Mouse (Mus musculus) midbrain, embryonic 14.5 days (tissue): ENCODE measurements at regions not wholly inside any gene's neighbourhood (a gene's known extent, or its start where the extent isn't known, plus 50 kb on each side); places are given as distances from the start of the nearest gene placed in this dataset.

Experiments used
- ATAC-seq: fragments of 200-750 bp; cut with Nextera tagmentation; 2 replicates; pipeline ENCODE4 v1.8.0; 2017; ENCODE audit warnings: moderate number of reproducible peaks, moderate library complexity; ENCODE audit not compliant: low FRiP score, low TSS enrichment
- DNase-seq: peaks from one replicate; pipeline ENCODE4 v3.0.0-alpha.2; 2015
- H3K27ac ChIP-seq: fragments of 300-500 bp; sonication (generic); replicated peaks from 2 replicates; pipeline ENCODE4 v1.5.1; 2014; ENCODE audit warnings: mild to moderate bottlenecking, low read depth, low read length, moderate library complexity
- H3K27me3 ChIP-seq: fragments of 300-500 bp; sonication (generic); 2 replicates; pipeline ENCODE4 v1.6.1; 2014; ENCODE audit warnings: low read length, control low read depth, mixed read lengths; ENCODE audit not compliant: control insufficient read depth, insufficient read depth
- H3K36me3 ChIP-seq: fragments of 300-500 bp; sonication (generic); 2 replicates; pipeline ENCODE4 v1.6.1; 2014; ENCODE audit warnings: low read length, control low read depth; ENCODE audit not compliant: control insufficient read depth, insufficient read depth
- H3K4me1 ChIP-seq: fragments of 300-500 bp; sonication (generic); 2 replicates; pipeline ENCODE4 v1.6.1; 2014; ENCODE audit warnings: mild to moderate bottlenecking, antibody characterized with exemption, low read length, control low read depth; ENCODE audit not compliant: control insufficient read depth, insufficient read depth
- H3K4me2 ChIP-seq: fragments of 300-500 bp; sonication (generic); 2 replicates; pipeline ENCODE4 v1.6.1; 2014; ENCODE audit warnings: mild to moderate bottlenecking, low read length, moderate library complexity
- H3K4me3 ChIP-seq: fragments of 300-500 bp; sonication (generic); replicated peaks from 2 replicates; pipeline ENCODE4 v1.5.1; 2014; ENCODE audit warnings: low read depth, low read length
- H3K9ac ChIP-seq: fragments of 300-500 bp; sonication (generic); replicated peaks from 2 replicates; pipeline ENCODE4 v1.6.1; 2014; ENCODE audit warnings: mild to moderate bottlenecking, low read length, moderate library complexity
- H3K9me3 ChIP-seq: fragments of 300-500 bp; sonication (generic); 2 replicates; pipeline ENCODE4 v1.6.1; 2016; ENCODE audit warnings: low read length, control low read depth, mixed read lengths; ENCODE audit not compliant: control insufficient read depth
- WGBS: fragments of 180-500 bp; shearing (Covaris S2); extraction: QIAGEN DNeasy Blood & Tissue Kit; methylation state at CpG from one replicate; pipeline ENCODE4 v1.1.7; 2014; 5-methylcytosine and 5-hydroxymethylcytosine counted together

DNA sequence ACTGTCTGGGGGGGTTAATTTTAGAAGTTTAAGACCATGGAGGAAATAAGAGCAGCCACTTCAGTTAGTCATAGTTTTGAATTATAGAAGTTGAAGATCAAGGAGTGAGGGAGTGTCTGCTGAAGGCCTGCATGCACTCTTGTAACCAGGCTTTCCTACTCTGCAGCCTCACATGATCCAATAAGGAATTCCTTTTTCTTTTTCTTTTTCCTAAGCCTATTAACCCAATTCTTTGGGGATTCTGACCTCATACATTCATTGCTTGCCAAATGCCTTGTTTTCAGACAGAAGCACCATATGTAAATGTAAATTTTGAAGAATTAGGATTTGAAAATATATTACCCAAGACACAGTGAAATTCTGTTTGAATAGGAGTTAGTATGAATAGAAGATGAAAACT is 685.9 kb upstream of the Rgs18 start:
- H3K27me3 ChIP-seq, result no peaks in the 10 kb centered on the region
- H3K4me3 ChIP-seq, result no peak overlapping the region
- DNase-seq, result peak; percentile 29
- H3K4me1 ChIP-seq, result no peaks in the 10 kb centered on the region; the same call in 1 of the 2 replicates
- no peaks in the 10 kb centered on the region for H3K36me3 ChIP-seq
- no peak; the same call in 1 of the 2 replicates for ATAC-seq
- H3K4me2 ChIP-seq, result no peak overlapping the region
- no peaks in the 10 kb centered on the region for H3K9me3 ChIP-seq
- no peak overlapping the region for H3K9ac ChIP-seq
- H3K27ac ChIP-seq, result no peak overlapping the region

DNA sequence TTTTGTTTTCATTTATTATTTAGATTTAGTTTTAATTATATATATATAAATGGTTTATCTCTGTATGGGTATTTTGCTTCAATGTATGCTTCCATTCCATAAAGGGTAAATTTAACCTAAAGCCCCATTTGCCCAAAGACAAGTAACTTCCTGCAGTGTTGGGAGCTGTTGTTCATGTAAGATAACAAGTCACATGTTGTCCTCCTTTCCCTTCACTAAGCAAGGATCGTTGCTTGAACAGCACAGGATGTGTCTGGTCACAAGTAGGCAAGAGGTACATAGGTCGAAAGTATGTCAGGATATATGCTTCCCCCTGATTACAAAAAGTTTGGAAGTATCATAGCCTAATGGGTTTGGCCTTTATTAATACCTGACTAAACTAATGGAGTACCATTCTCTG is 680.3 kb upstream of the Rgs18 start:
- H3K9ac ChIP-seq, result no peak overlapping the region
- H3K27ac ChIP-seq, result no peak overlapping the region
- H3K4me3 ChIP-seq, result no peak overlapping the region
- 90% methylated on average over 2 of the region's 2 CpGs for WGBS
- no peaks in the 10 kb centered on the region for H3K36me3 ChIP-seq
- H3K4me2 ChIP-seq, result no peak overlapping the region
- no peaks in the 10 kb centered on the region for H3K4me1 ChIP-seq
- no peaks in the 10 kb centered on the region for H3K27me3 ChIP-seq
- ATAC-seq (no peak), DNase-seq (no peak)
- no peaks in the 10 kb centered on the region for H3K9me3 ChIP-seq
